Mouse (Mus musculus) cerebellum, postnatal 4 days (tissue): ENCODE data around the gene Nxt2.
"Not testable (repeated sequence)": the region's sequence is repeated elsewhere in the genome, so short reads cannot be mapped to it uniquely, and the experiment has no call there.

Source experiments
- DNase-seq, 2 experiments: peaks; one replicate each; pipeline ENCODE4 v3.0.0; 2022; ENCODE audit warnings: low spot score in 2 of 2, mixed read lengths in 1 of 2

The Nxt2 gene

DNA sequence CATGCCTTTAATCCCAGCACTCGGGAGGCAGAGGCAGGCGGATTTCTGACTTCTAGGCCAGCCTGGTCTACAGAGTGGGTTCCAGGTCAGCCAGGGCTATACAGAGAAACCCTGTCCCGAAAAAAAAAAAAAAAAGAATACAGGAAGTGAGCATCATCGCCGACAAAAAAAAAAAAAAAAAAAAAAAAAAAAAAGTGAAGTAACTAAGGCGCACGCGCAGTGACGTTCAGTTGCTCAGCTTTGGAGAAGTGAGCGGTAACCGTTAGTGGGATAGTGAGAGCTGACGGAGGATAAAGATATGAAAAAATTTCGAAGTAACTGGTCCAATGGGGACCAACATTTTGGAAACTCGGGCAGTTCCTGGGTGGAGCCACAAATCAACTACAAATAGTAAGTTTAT is at the start of gene Nxt2:
Gene Nxt2, plus strand, starts transcription at position 229 of the 400 bp plus-strand sequence.
- no peak for DNase-seq

DNA sequence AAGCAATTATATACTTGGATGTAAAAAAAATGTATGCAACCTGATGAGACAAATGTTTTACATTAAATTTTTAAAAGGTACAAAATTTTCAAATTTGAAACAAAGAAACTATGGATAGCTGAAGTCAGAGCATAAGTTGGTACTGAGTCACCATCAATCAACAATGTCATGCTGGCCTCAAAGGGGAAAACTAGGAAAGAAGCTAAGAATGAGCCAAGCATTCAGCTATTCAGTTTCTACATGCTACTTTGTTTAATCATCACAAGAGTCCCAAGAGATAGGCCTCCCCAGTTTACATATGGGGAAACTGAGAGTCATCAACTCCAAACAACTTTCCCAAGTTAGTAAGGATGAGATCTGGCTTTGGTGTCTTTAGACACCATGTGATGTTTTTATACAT is 49.6 kb upstream of the Nxt2 start:
- DNase-seq = no peak

GRCm38 (mm10) chrX:142182026-142182425 is 44.5 kb upstream of the Nxt2 start:
- no peak for DNase-seq

DNA sequence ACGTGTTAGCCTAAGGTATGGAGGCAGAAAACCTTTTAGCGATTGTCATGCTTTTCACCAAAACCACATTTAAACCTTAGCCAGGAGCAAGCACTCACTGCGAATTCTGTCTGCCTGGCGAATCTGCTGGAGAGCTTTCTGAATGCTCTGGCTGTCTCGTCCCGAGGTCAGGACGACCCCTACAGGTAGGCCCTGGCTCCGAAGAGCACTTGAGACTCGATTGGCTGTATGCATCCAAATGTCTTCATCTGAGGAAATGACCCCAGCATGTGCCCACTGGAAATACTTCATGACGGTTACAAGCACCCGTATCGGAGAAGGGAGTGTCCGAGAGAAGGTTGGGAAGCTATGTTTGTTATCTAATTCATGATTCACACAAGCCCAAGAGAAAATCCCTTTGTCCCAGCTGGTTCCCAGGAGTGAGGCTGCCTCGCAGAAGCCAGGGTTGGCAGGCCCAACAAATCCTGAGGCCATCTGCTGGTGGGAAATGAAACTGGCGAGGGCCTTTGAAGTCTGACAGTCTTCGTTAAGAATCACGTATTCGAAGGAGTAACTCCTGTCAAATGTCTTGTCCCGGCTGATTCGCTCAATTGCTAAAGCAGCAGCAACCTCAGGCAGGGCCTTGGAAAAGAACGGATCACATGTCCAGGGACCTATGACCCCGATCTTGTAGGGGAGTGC is 37.4 kb upstream of the Nxt2 start:
- peak; percentile 39 to 51 for DNase-seq

DNA sequence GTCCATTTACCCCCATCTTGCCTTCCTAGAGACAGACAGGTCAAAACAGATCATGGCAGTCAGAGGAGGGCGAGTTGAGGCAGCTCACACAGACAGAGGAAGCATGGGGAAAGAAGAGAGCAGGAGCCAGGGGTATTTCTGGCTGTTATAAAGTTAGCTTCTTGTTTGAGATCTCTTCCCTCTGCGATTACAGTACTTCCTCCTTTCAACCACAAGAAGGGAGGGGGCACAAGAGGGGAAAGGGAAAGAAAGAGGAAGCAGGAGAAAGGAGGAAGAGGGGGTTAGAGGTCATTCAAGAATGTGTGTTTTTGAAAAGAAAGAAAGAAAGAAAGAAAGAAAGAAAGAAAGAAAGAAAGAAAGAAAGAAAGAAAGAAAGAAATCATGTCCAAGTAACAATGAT is 36.2 kb upstream of the Nxt2 start:
- no peak for DNase-seq

DNA sequence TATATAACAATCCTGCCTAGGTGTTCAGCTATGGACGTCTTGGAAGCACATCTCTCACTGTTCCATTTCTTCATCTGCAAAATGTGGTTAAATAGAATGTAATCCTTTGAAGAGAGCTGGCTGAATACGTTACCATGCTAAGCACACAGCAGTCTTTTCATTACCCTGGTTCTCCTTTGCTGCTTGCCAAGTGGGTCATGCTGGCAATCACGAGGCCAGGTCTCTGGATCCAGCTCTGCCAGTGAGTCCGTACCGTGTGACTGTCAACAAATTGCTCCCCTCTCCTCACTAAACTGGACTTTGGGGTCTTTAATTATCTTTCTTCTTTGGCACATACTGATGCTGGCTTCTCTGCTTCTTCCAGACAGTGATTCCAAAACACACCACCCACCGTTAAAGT is 32.1 kb upstream of the Nxt2 start:
- DNase-seq = no peak

DNA sequence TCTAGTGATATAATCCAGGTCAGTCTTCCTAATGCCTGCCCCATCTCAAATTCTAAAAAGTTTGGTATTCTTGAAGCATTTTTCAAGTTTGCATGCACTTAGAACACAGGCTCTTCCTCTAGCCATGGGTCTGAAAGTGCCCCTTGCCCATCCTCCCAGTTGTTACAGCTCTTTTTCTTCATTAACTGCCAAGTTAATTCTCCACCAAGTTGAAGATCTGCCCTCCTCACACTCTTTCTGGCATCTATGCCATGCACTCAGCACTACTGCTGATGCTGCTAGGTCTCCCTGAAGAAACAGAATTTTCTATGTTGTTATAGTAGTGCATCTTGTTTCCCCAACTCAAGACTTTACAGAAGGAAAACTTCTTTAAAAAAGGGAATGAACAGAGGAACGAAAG is 31.0 kb upstream of the Nxt2 start:
- DNase-seq = no peak

DNA sequence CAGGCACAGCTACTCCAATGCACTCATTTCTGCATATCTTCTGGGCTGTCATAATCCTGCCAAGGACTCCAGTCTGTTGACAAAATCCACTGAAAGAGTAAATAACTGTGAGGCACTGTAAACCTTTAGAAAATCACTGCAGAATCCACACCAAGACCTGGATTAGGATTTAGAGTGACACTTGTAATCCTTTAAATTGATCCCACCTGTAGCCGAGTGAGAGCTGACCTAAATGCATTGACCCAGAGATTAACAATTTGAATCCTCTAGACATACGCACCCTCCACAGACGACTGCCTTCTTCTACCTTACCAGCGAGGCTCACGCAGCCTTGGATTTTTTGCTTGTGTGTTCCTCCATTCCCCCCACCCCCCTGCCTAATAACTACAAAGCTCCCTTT is 29.7 kb upstream of the Nxt2 start, which contains the start of gene Gucy2f:
Gene Gucy2f, minus strand, starts transcription at position 101 of the 400 bp plus-strand sequence.
- no peak for DNase-seq

GRCm38 (mm10) chrX:142200295-142200694 is 26.3 kb upstream of the Nxt2 start:
- DNase-seq = peak in 1 of 2 experiments; percentile 37

- no peak for DNase-seq
Observed at GRCm38 (mm10) chrX:142227398-142228054, 956 bp downstream of the Nxt2 start.

GRCm38 (mm10) chrX:142228055-142228768 is 1.6 kb downstream of the Nxt2 start:
- peak; percentile 43 to 70 for DNase-seq

GRCm38 (mm10) chrX:142228769-142229158 is 2.2 kb downstream of the Nxt2 start:
- no peak for DNase-seq

DNA sequence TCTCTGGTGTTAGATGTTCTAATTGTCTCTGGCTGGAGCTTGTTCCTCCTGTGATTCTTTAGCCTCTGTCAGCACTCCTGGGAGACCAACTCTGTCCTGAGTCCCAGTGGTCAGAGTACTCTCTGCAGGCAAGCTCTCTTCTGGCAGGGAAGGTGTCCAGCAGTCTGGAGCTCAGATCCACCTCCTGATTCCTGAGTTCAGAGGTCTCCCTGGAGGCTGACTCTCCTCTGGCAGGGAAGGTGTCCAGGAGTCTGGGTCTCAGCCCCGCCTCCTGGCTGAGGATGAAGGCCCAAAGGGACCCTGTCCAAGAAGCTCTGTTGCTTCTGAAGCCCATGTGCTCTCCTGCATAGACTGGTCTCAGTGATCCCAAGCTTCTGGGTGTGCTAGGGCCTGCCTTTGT is 9.6 kb downstream of the Nxt2 start:
- DNase-seq = not testable (repeated sequence)

DNA sequence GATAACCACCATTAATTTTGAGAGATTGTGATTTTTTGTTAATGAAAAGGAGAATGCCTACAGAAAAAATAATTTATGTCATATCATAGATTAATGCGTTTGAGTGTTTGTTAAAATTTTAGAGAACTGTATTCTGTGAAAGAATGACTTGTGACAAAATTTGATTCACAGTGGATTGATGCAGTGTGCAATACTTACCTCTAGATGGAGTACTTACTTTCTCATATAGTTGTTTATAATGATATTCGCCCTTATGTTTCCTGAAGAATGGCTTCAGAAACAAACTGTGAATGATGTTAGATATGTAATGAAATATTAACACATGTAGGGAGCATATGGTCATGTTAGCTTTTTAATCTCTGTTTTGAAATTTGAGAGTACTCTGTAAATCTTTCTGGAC is 10.5 kb downstream of the Nxt2 start:
- DNase-seq = no peak

GRCm38 (mm10) chrX:142245682-142246327 is 19.2 kb downstream of the Nxt2 start:
- DNase-seq = no peak

GRCm38 (mm10) chrX:142250008-142250736 is 23.6 kb downstream of the Nxt2 start:
- DNase-seq = no peak

GRCm38 (mm10) chrX:142276031-142276430 is 49.5 kb downstream of the Nxt2 start:
- DNase-seq = no peak

GRCm38 (mm10) chrX:142276573-142276972 is 50.0 kb downstream of the Nxt2 start:
- DNase-seq = no peak

- no peak for DNase-seq
Observed at GRCm38 (mm10) chrX:142285905-142286304, 59.3 kb downstream of the Nxt2 start.
